Mouse (Mus musculus) stomach, embryonic 16.5 days (tissue): ENCODE data around the gene Sync. TPM values are rescaled to one million over a fixed set of nuclear protein-coding genes. Genes with fewer than 3 reads are reported as not detected.
A peak's percentile ranks its signal among the peaks of the same experiment; 100 is the strongest.

Experiments used
- ATAC-seq: fragments of 200-750 bp; cut with Nextera tagmentation; 2 replicates; pipeline ENCODE4 v1.8.0; 2017; ENCODE audit warnings: moderate number of reproducible peaks, moderate TSS enrichment; ENCODE audit not compliant: insufficient read depth, low FRiP score
- H3K27ac ChIP-seq: fragments of 300-500 bp; sonication (generic); 2 replicates; pipeline ENCODE4 v1.5.1; 2014; ENCODE audit warnings: low read length
- H3K27me3 ChIP-seq: fragments of 300-500 bp; sonication (generic); 2 replicates; pipeline ENCODE4 v1.6.1; 2014; ENCODE audit warnings: low read length, control low read depth, mixed read lengths; ENCODE audit not compliant: control insufficient read depth, insufficient read depth
- H3K36me3 ChIP-seq: fragments of 300-500 bp; sonication (generic); 2 replicates; pipeline ENCODE4 v1.6.1; 2014; ENCODE audit warnings: low read length; ENCODE audit not compliant: control insufficient read depth, insufficient read depth
- H3K4me1 ChIP-seq: fragments of 300-500 bp; sonication (generic); 2 replicates; pipeline ENCODE4 v1.6.1; 2014; ENCODE audit warnings: low read length, control low read depth, mixed read lengths; ENCODE audit not compliant: control insufficient read depth, insufficient read depth
- H3K4me2 ChIP-seq: fragments of 300-500 bp; sonication (generic); 2 replicates; pipeline ENCODE4 v1.6.1; 2014; ENCODE audit warnings: low read depth, low read length, mixed read lengths
- H3K4me3 ChIP-seq: fragments of 300-500 bp; sonication (generic); replicated peaks from 2 replicates; pipeline ENCODE4 v1.5.1; 2014; ENCODE audit warnings: mild to moderate bottlenecking, low read length
- H3K9ac ChIP-seq: fragments of 300-500 bp; sonication (generic); 2 replicates; pipeline ENCODE4 v1.6.1; 2014; ENCODE audit warnings: low read length
- H3K9me3 ChIP-seq: fragments of 300-500 bp; sonication (generic); replicated peaks from 2 replicates; pipeline ENCODE4 v1.6.1; 2016; ENCODE audit warnings: low read length, control low read depth; ENCODE audit not compliant: control insufficient read depth
- WGBS: fragments of 180-500 bp; shearing (Covaris S2); extraction: QIAGEN DNeasy Blood & Tissue Kit; methylation state at CpG from one replicate; pipeline ENCODE4 v1.1.7; 2014; 5-methylcytosine and 5-hydroxymethylcytosine counted together
- polyA plus RNA-seq: library from polyadenylated mRNA; unstranded; fragments of >200 nt; fragmentation: Nextera tagmentation; extraction: Ambion mirVana; gene quantifications from 2 replicates; pipeline ENCODE4 v1.2.1, GENCODE M21; 2015

Gene Sync
- polyA plus RNA-seq, 1 experiment from 2014 or later = 3.9 TPM

GRCm38 (mm10) chr4:129288067-129288466 is 650 bp downstream of the Sync start:
- H3K27ac ChIP-seq = no peak overlapping the region
- H3K4me2 ChIP-seq = peak overlapping the region; percentile 98
- no peaks in the 10 kb centered on the region for H3K36me3 ChIP-seq
- no peak overlapping the region for H3K9ac ChIP-seq
- peak overlapping the region; percentile 53 for H3K4me3 ChIP-seq
- WGBS = 37% methylated on average over 3 of the region's 3 CpGs
- 0 out of 2 replicates have a peak, but pooled peaks cover 3% of the 10 kb centered on the region for H3K27me3 ChIP-seq
- no peak for ATAC-seq
- H3K9me3 ChIP-seq = no peaks in the 10 kb centered on the region
- peaks cover 10% of the 10 kb centered on the region; the same call in 1 of the 2 replicates for H3K4me1 ChIP-seq

DNA sequence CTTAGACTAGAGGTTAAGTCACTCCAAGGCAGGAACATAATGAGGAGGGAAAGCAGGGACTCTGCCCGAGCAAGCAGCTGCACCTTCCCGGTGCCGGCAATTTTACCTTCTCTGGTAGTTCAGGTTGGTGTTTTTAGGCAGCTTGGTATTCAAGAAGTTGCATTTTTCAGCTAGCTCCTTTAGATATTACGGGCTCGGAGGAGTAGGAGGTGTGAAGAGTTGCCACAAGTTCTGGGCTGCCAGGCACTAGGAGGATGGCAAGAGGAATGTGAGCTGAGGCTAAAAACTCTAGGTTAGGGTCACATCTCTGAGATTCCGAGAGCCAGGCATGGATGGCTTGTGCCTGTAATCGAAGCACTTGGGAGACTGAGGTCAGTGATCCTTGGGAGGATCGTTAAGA is 2.3 kb downstream of the Sync start:
- Histone ChIP-seq H3K4me2 (no peak overlapping the region), H3K27ac (no peak overlapping the region), H3K9me3 (no peaks in the 10 kb centered on the region), H3K4me3 (no peak overlapping the region), H3K36me3 (no peaks in the 10 kb centered on the region), H3K4me1 (peaks cover 10% of the 10 kb centered on the region; the same call in 1 of the 2 replicates), H3K9ac (no peak overlapping the region), H3K27me3 (0 out of 2 replicates have a peak, but pooled peaks cover 3% of the 10 kb centered on the region)
- 88% methylated on average over 8 of the region's 8 CpGs for WGBS
- ATAC-seq = no peak

GRCm38 (mm10) chr4:129292831-129293230 is 5.4 kb downstream of the Sync start:
- ATAC-seq = no peak
- Histone ChIP-seq H3K27me3 (no peaks in the 10 kb centered on the region), H3K9ac (no peak overlapping the region), H3K4me2 (no peak overlapping the region), H3K36me3 (no peaks in the 10 kb centered on the region), H3K4me1 (peaks cover under 1% of the 10 kb centered on the region; the same call in 1 of the 2 replicates), H3K27ac (no peak overlapping the region), H3K4me3 (no peak overlapping the region), H3K9me3 (no peaks in the 10 kb centered on the region)
- 66% methylated on average over 7 of the region's 7 CpGs for WGBS

DNA sequence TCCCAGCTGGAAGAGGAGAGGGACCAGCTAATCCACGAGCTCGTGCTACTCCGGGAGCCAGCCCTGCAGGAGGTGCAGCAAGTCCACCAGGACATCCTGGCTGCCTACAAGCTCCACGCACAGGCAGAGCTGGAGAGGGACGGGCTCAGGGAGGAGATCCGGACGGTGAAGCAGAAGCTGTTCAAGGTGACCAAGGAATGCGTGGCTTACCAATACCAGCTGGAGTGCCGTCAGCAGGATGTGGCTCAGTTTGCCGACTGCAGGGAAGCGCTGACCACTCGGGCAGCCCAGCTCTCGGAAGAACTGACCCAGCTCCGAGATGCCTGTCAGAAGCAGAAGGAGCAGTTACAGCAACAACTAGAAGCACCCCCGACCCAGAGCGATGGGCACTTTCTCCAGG is 6.3 kb downstream of the Sync start:
- H3K9ac ChIP-seq = peak overlapping the region; percentile 38; the same call in 1 of the 2 replicates
- H3K36me3 ChIP-seq = no peaks in the 10 kb centered on the region
- H3K4me2 ChIP-seq = 0 out of 2 replicates have a peak overlapping the region, but pooled peaks have one; percentile 17
- no peaks in the 10 kb centered on the region for H3K27me3 ChIP-seq
- H3K27ac ChIP-seq = no peak overlapping the region
- H3K4me1 ChIP-seq = peaks cover 6% of the 10 kb centered on the region
- WGBS = 31% methylated on average over 16 of the region's 16 CpGs
- H3K9me3 ChIP-seq = no peaks in the 10 kb centered on the region
- H3K4me3 ChIP-seq = no peak overlapping the region
- ATAC-seq = no peak

DNA sequence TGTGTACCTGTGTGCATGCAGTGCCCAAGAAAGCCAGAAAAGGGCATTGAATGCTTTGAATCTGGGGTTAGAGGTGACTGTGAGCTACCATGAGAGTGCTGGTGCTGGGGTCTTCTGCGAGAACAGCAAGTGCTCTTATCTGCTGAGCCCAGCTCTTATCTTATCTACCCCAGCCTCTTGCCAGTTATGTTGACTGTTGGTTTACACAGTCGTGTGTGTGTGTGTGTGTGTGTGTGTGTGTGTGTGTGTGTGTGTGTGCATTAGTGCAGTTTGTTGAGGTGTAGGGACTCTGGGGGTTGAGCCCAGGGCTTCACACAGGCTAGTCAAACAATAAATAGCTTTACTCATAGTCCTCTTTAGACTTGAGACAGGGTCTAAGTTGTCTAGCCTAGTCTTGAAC is 7.8 kb downstream of the Sync start:
- no peak overlapping the region for H3K27ac ChIP-seq
- H3K4me3 ChIP-seq = no peak overlapping the region
- H3K4me1 ChIP-seq = peaks cover 10% of the 10 kb centered on the region
- H3K4me2 ChIP-seq = no peak overlapping the region
- no peaks in the 10 kb centered on the region for H3K9me3 ChIP-seq
- no peak overlapping the region for H3K9ac ChIP-seq
- ATAC-seq = no peak
- no peaks in the 10 kb centered on the region for H3K36me3 ChIP-seq
- H3K27me3 ChIP-seq = no peaks in the 10 kb centered on the region
- 26% methylated on average over 2 of the region's 2 CpGs for WGBS

- Histone ChIP-seq H3K4me3 (no peak overlapping the region), H3K36me3 (no peaks in the 10 kb centered on the region), H3K4me1 (peaks cover 10% of the 10 kb centered on the region), H3K27ac (no peak overlapping the region), H3K9me3 (no peaks in the 10 kb centered on the region), H3K4me2 (no peak overlapping the region), H3K9ac (no peak overlapping the region), H3K27me3 (no peaks in the 10 kb centered on the region)
- ATAC-seq = no peak
- 70% methylated on average over 7 of the region's 7 CpGs for WGBS
Observed at GRCm38 (mm10) chr4:129296066-129296465, 8.6 kb downstream of the Sync start.

DNA sequence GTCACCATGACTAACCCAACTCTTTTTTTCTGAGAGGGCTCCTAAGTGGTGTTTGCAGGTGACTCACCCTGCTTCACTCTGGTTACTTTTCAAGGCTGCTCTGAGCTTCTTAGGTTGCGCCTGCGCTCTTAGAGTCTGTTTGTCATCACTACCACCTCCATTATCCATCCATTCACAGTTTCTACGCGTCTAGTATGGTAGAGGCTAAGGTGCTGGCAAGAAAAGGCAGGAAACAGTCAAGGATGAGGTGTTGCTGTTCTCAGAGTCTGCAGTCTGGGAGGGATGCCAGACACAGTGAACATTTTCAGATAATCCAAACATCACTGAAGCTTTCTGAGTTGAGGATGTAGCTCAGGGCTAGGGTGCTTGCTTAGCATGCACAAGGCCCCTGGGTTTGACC is 10.3 kb downstream of the Sync start:
- peak; percentile 72; the same call in 1 of the 2 replicates for ATAC-seq
- H3K27me3 ChIP-seq = no peaks in the 10 kb centered on the region
- H3K4me2 ChIP-seq = no peak overlapping the region
- H3K27ac ChIP-seq = peak overlapping the region; percentile 55; the same call in 1 of the 2 replicates
- H3K4me3 ChIP-seq = no peak overlapping the region
- no peak overlapping the region for H3K9ac ChIP-seq
- 71% methylated on average over 4 of the region's 4 CpGs for WGBS
- H3K4me1 ChIP-seq = peaks cover 10% of the 10 kb centered on the region
- H3K9me3 ChIP-seq = 0 out of 2 replicates have a peak, but pooled peaks cover 4% of the 10 kb centered on the region
- H3K36me3 ChIP-seq = no peaks in the 10 kb centered on the region

- Histone ChIP-seq H3K27me3 (no peaks in the 10 kb centered on the region), H3K36me3 (no peaks in the 10 kb centered on the region), H3K4me2 (no peak overlapping the region), H3K4me1 (peaks cover 10% of the 10 kb centered on the region), H3K9ac (no peak overlapping the region), H3K4me3 (no peak overlapping the region), H3K27ac (no peak overlapping the region), H3K9me3 (0 out of 2 replicates have a peak, but pooled peaks cover 4% of the 10 kb centered on the region)
- 48% methylated on average over 10 of the region's 10 CpGs for WGBS
- ATAC-seq = no peak
Observed at GRCm38 (mm10) chr4:129299121-129299520, 11.7 kb downstream of the Sync start.

DNA sequence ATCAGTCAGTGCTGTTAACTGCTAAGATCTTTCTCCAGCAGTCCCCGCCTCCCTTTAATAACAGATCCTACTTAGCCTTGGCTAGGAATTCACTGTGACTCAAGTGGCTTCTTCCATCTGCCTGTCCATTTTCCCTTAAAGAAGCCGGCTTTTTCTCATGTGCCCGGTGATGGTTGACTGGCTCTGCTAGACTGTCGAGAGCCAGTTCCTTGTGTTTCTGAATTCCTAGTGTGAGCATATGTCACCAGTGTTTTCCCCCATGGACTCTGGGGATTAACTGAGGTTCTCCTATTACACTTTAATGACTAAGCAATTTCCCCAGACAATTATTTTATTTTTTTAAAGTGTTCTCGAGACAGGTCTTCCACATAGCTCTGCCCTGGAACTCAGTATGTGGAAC is 16.0 kb downstream of the Sync start:
- H3K4me3 ChIP-seq = no peak overlapping the region
- ATAC-seq = no peak
- H3K4me2 ChIP-seq = no peak overlapping the region
- peaks cover 8% of the 10 kb centered on the region for H3K36me3 ChIP-seq
- H3K27ac ChIP-seq = no peak overlapping the region
- WGBS = 75% methylated on average over 5 of the region's 5 CpGs
- peaks cover 5% of the 10 kb centered on the region; the same call in 1 of the 2 replicates for H3K4me1 ChIP-seq
- 0 out of 2 replicates have a peak, but pooled peaks cover 4% of the 10 kb centered on the region for H3K9me3 ChIP-seq
- H3K9ac ChIP-seq = no peak overlapping the region
- H3K27me3 ChIP-seq = no peaks in the 10 kb centered on the region
